22 mouse cellular contexts compared by ENCODE assay signal in genomic region chr2:106745364-106745763, GRCm38 (mm10). TPM values are rescaled to one million over a fixed set of nuclear protein-coding genes. Genes with fewer than 3 reads are reported as not detected.
A peak's percentile ranks its signal among the peaks of the same experiment; 100 is the strongest.
DNase-seq lines count a peak whose midpoint lies in the region; ATAC-seq lines count a peak whose summit lies in the region.
"Had no signal": no experiment of that assay in that cellular context is flagged by ENCODE, and none has a peak within 500 bp of the region (broad histone marks: within the 10 kb centered on the region; RNA-seq: fewer than 3 reads in every experiment).

No protein-coding gene starts in this region.

- H3K4me1 ChIP-seq in forebrain, embryonic 11.5 days (replicated peaks; ENCODE audit: control insufficient read depth, insufficient read depth, low read length): 0 out of 2 replicates have a peak, but pooled peaks cover 7% of the 10 kb centered on the region
- peaks cover 11% of the 10 kb centered on the region; the same call in 1 of the 2 replicates for H3K4me1 ChIP-seq in forebrain, embryonic 14.5 days (ENCODE audit: control insufficient read depth, insufficient read depth, low read length)
- H3K4me1 ChIP-seq in kidney, embryonic 14.5 days (ENCODE audit: control insufficient read depth, insufficient read depth, low read length): peaks cover 6% of the 10 kb centered on the region; the same call in 1 of the 2 replicates
- H3K4me1 ChIP-seq in kidney, embryonic 16.5 days (ENCODE audit: insufficient read depth, low read length): peaks cover 29% of the 10 kb centered on the region
- peaks cover 54% of the 10 kb centered on the region for H3K4me1 ChIP-seq in neural tube, embryonic 13.5 days (replicated peaks)
- peaks cover 31% of the 10 kb centered on the region for H3K4me1 ChIP-seq in neural tube, embryonic 15.5 days

- no peaks in the 10 kb centered on the region for H3K9me3 ChIP-seq in forebrain, embryonic 11.5 days (ENCODE audit: control insufficient read depth, low read length)
- H3K9me3 ChIP-seq in forebrain, embryonic 14.5 days (replicated peaks; ENCODE audit: control insufficient read depth, low read length): no peaks in the 10 kb centered on the region
- no peaks in the 10 kb centered on the region for H3K9me3 ChIP-seq in kidney, embryonic 14.5 days (ENCODE audit: control insufficient read depth, low read length)
- no peaks in the 10 kb centered on the region for H3K9me3 ChIP-seq in kidney, embryonic 16.5 days (ENCODE audit: low read length)
- no peaks in the 10 kb centered on the region for H3K9me3 ChIP-seq in neural tube, embryonic 13.5 days
- no peaks in the 10 kb centered on the region for H3K9me3 ChIP-seq in neural tube, embryonic 15.5 days (replicated peaks)
- H3K9me3 ChIP-seq: forebrain, embryonic 10.5 days; forebrain, embryonic 15.5 days; heart, embryonic 10.5 days; heart, embryonic 13.5 days; hindbrain, embryonic 12.5 days; hindbrain, embryonic 15.5 days had no signal

- WGBS in forebrain, embryonic 11.5 days: 87% methylated on average over 1 of the region's 1 CpGs
- 83% methylated on average over 1 of the region's 1 CpGs for WGBS in forebrain, embryonic 14.5 days
- WGBS in kidney, embryonic 14.5 days: 69% methylated on average over 1 of the region's 1 CpGs
- 76% methylated on average over 1 of the region's 1 CpGs for WGBS in kidney, embryonic 16.5 days
- WGBS in neural tube, embryonic 13.5 days: 86% methylated on average over 1 of the region's 1 CpGs
- 76% methylated on average over 1 of the region's 1 CpGs for WGBS in neural tube, embryonic 15.5 days

- no peaks in the 10 kb centered on the region; the same call in 1 of the 2 replicates for H3K36me3 ChIP-seq in forebrain, embryonic 11.5 days (ENCODE audit: control insufficient read depth, insufficient read depth, low read length)
- peaks cover 9% of the 10 kb centered on the region; the same call in 1 of the 2 replicates for H3K36me3 ChIP-seq in forebrain, embryonic 14.5 days (ENCODE audit: control insufficient read depth, insufficient read depth, low read length)
- H3K36me3 ChIP-seq in kidney, embryonic 14.5 days (ENCODE audit: control insufficient read depth, insufficient read depth, low read length): no peaks in the 10 kb centered on the region
- no peaks in the 10 kb centered on the region for H3K36me3 ChIP-seq in kidney, embryonic 16.5 days (ENCODE audit: insufficient read depth, low read length)
- peaks cover 5% of the 10 kb centered on the region; the same call in 1 of the 2 replicates for H3K36me3 ChIP-seq in neural tube, embryonic 13.5 days
- 0 out of 2 replicates have a peak, but pooled peaks cover 2% of the 10 kb centered on the region for H3K36me3 ChIP-seq in neural tube, embryonic 15.5 days
- H3K36me3 ChIP-seq: forebrain, embryonic 15.5 days; hindbrain, embryonic 12.5 days; hindbrain, embryonic 15.5 days had no signal

- H3K27ac ChIP-seq in forebrain, embryonic 11.5 days (ENCODE audit: low read depth, low read length): no peak overlapping the region
- H3K27ac ChIP-seq in forebrain, embryonic 14.5 days (ENCODE audit: low read depth, low read length): no peak overlapping the region
- no peak overlapping the region for H3K27ac ChIP-seq in kidney, embryonic 14.5 days (ENCODE audit: low read depth, low read length)
- peak overlapping the region; percentile 41; the same call in 1 of the 2 replicates for H3K27ac ChIP-seq in kidney, embryonic 16.5 days (ENCODE audit: low read length)
- peak overlapping the region; percentile 59 for H3K27ac ChIP-seq in neural tube, embryonic 13.5 days (replicated peaks)
- no peak overlapping the region for H3K27ac ChIP-seq in neural tube, embryonic 15.5 days (replicated peaks)
- H3K27ac ChIP-seq: forebrain, embryonic 10.5 days; forebrain, embryonic 15.5 days; heart, adult 2 months; heart, embryonic 10.5 days; heart, embryonic 13.5 days; hindbrain, embryonic 12.5 days; hindbrain, embryonic 15.5 days had no signal

- no peak for ATAC-seq in forebrain, embryonic 11.5 days (replicated peaks; ENCODE audit: low FRiP score)
- ATAC-seq in forebrain, embryonic 14.5 days: no peak
- no peak for ATAC-seq in kidney, embryonic 14.5 days (ENCODE audit: low FRiP score, low TSS enrichment)
- no peak for ATAC-seq in kidney, embryonic 16.5 days (ENCODE audit: low FRiP score, low TSS enrichment)
- no peak for ATAC-seq in neural tube, embryonic 13.5 days (ENCODE audit: low read depth)
- ATAC-seq in neural tube, embryonic 15.5 days (ENCODE audit: low FRiP score): no peak
- ATAC-seq: activated CD4-positive, CD25-positive, alpha-beta regulatory T cell, adult 4 months; forebrain, embryonic 15.5 days had no signal

- no peak overlapping the region for H3K4me3 ChIP-seq in forebrain, embryonic 11.5 days (ENCODE audit: low read depth, low read length)
- no peak overlapping the region for H3K4me3 ChIP-seq in forebrain, embryonic 14.5 days (ENCODE audit: low read depth, low read length)
- no peak overlapping the region for H3K4me3 ChIP-seq in kidney, embryonic 14.5 days (ENCODE audit: low read length)
- no peak overlapping the region for H3K4me3 ChIP-seq in kidney, embryonic 16.5 days (ENCODE audit: low read length)
- H3K4me3 ChIP-seq in neural tube, embryonic 13.5 days: no peak overlapping the region
- H3K4me3 ChIP-seq in neural tube, embryonic 15.5 days (replicated peaks): no peak overlapping the region
- H3K4me3 ChIP-seq: forebrain, embryonic 10.5 days; forebrain, embryonic 15.5 days; heart, adult 2 months; heart, embryonic 10.5 days; heart, embryonic 13.5 days; hindbrain, embryonic 12.5 days; hindbrain, embryonic 15.5 days had no signal

- no peak overlapping the region for H3K4me2 ChIP-seq in forebrain, embryonic 11.5 days (ENCODE audit: low read depth, low read length, severe bottlenecking)
- no peak overlapping the region for H3K4me2 ChIP-seq in forebrain, embryonic 14.5 days (ENCODE audit: low read length)
- no peak overlapping the region for H3K4me2 ChIP-seq in kidney, embryonic 14.5 days (replicated peaks; ENCODE audit: low read depth, low read length)
- no peak overlapping the region for H3K4me2 ChIP-seq in kidney, embryonic 16.5 days (replicated peaks; ENCODE audit: low read depth, low read length)
- no peak overlapping the region for H3K4me2 ChIP-seq in neural tube, embryonic 13.5 days
- no peak overlapping the region for H3K4me2 ChIP-seq in neural tube, embryonic 15.5 days
- H3K4me2 ChIP-seq: forebrain, embryonic 15.5 days; heart, embryonic 13.5 days; hindbrain, embryonic 12.5 days; hindbrain, embryonic 15.5 days had no signal

- H3K27me3 ChIP-seq in forebrain, embryonic 11.5 days (ENCODE audit: control insufficient read depth, insufficient read depth, low read length): no peaks in the 10 kb centered on the region; the same call in 1 of the 2 replicates
- H3K27me3 ChIP-seq in forebrain, embryonic 14.5 days (replicated peaks; ENCODE audit: control insufficient read depth, insufficient read depth, low read length): no peaks in the 10 kb centered on the region
- no peaks in the 10 kb centered on the region for H3K27me3 ChIP-seq in kidney, embryonic 14.5 days (ENCODE audit: control insufficient read depth, insufficient read depth, low read length)
- no peaks in the 10 kb centered on the region for H3K27me3 ChIP-seq in kidney, embryonic 16.5 days (ENCODE audit: insufficient read depth, low read length)
- H3K27me3 ChIP-seq in neural tube, embryonic 13.5 days: no peaks in the 10 kb centered on the region
- no peaks in the 10 kb centered on the region for H3K27me3 ChIP-seq in neural tube, embryonic 15.5 days (replicated peaks)
- H3K27me3 ChIP-seq: forebrain, embryonic 15.5 days; heart, embryonic 13.5 days; hindbrain, embryonic 15.5 days had no signal

- DNase-seq in forebrain, embryonic 11.5 days (ENCODE audit: low spot score): peak; percentile 21
- no peak for DNase-seq in forebrain, embryonic 14.5 days (ENCODE audit: low spot score)
- DNase-seq in kidney, adult 11 months: peak; percentile 18
- DNase-seq in kidney, adult 8-10 months: no peak
- DNase-seq: adrenal gland, adult 8-10 months; adrenal gland, postnatal 25 days; cerebellum, adult 11-12 months; cerebellum, adult 9-10 months; cerebellum, postnatal 14 days; gastrocnemius, postnatal 25 days; heart, adult 2 months had no signal

- H3K9ac ChIP-seq in forebrain, embryonic 11.5 days (ENCODE audit: low read length): no peak overlapping the region
- no peak overlapping the region for H3K9ac ChIP-seq in forebrain, embryonic 14.5 days (ENCODE audit: low read length)
- H3K9ac ChIP-seq in kidney, embryonic 14.5 days (ENCODE audit: low read depth, low read length): no peak overlapping the region
- no peak overlapping the region for H3K9ac ChIP-seq in kidney, embryonic 16.5 days (replicated peaks; ENCODE audit: low read length)
- no peak overlapping the region for H3K9ac ChIP-seq in neural tube, embryonic 13.5 days
- no peak overlapping the region for H3K9ac ChIP-seq in neural tube, embryonic 15.5 days (replicated peaks)
- H3K9ac ChIP-seq: forebrain, embryonic 15.5 days; heart, embryonic 13.5 days; hindbrain, embryonic 12.5 days; hindbrain, embryonic 15.5 days had no signal

RNA-seq across cellular contexts. Expression of gene Mpped2, which starts 52.3 kb away (rescaled TPM):
- polyA plus RNA-seq in forebrain, embryonic 11.5 days (2014; fragmentation: Nextera tagmentation; extraction: Ambion mirVana): 102 and 121 TPM in 2 replicates
- 164 and 167 TPM in 2 replicates for polyA plus RNA-seq in forebrain, embryonic 14.5 days (2014; fragmentation: Nextera tagmentation; extraction: Ambion mirVana)
- 29.5 and 36.7 TPM in 2 replicates for polyA plus RNA-seq in kidney, embryonic 14.5 days (2014; fragmentation: Nextera tagmentation; extraction: Ambion mirVana)
- 28.6 and 32.0 TPM in 2 replicates for polyA plus RNA-seq in kidney, embryonic 16.5 days (2015; fragmentation: Nextera tagmentation; extraction: Ambion mirVana)
- polyA plus RNA-seq in neural tube, embryonic 13.5 days (2015; fragmentation: Nextera tagmentation; extraction: Ambion mirVana): 199 and 206 TPM in 2 replicates
- polyA plus RNA-seq in neural tube, embryonic 15.5 days (2015; fragmentation: Nextera tagmentation; extraction: Ambion mirVana): 164 and 222 TPM in 2 replicates
- polyA plus RNA-seq: activated CD4-positive, CD25-positive, alpha-beta regulatory T cell, adult 4 months had no signal

Comparison
In these comparisons a context has a peak if more than half of its experiments do, and no peak if none do; other contexts are left out.
1. DNase-seq: peak in forebrain, embryonic 11.5 days (single experiment) and kidney, adult 11 months (single experiment); none in forebrain, embryonic 14.5 days (single experiment) and kidney, adult 8-10 months (0 of 2).
2. H3K27ac ChIP-seq: peak in kidney, embryonic 16.5 days (single experiment) and neural tube, embryonic 13.5 days (single experiment); none in forebrain, embryonic 11.5 days (single experiment), forebrain, embryonic 14.5 days (single experiment), kidney, embryonic 14.5 days (single experiment) and neural tube, embryonic 15.5 days (single experiment).